Mouse (Mus musculus) C2C12 (cell line): ENCODE data around the gene Ccdc142.

Source experiments
- CEBPB ChIP-seq: IDR thresholded peaks from one replicate; pipeline ENCODE4 v1.6.1; 2011; ENCODE audit warnings: low read depth, mild to moderate bottlenecking, control low read depth, moderate library complexity
- CTCF ChIP-seq: IDR thresholded peaks from one replicate; pipeline ENCODE4 v1.5.1; 2011; ENCODE audit not compliant: control insufficient read depth, insufficient read depth, insufficient read length
- FOSL1 ChIP-seq: IDR thresholded peaks from one replicate; pipeline ENCODE4 v1.8.0; 2011; ENCODE audit warnings: mild to moderate bottlenecking, low read length; ENCODE audit not compliant: poor library complexity, insufficient read depth, severe bottlenecking
- MAX ChIP-seq: IDR thresholded peaks from one replicate; pipeline ENCODE4 v1.6.1; 2011; ENCODE audit warnings: mild to moderate bottlenecking, control low read depth
- MYOD1 ChIP-seq: IDR thresholded peaks from one replicate; pipeline ENCODE4 v1.6.1; 2011; ENCODE audit warnings: low read depth; ENCODE audit not compliant: control insufficient read depth, insufficient read length
- MYOG ChIP-seq: IDR thresholded peaks from one replicate; pipeline ENCODE4 v1.6.1; 2011; ENCODE audit not compliant: control insufficient read depth, insufficient read length; ENCODE audit errors: extremely low read depth
- USF1 ChIP-seq: IDR thresholded peaks from one replicate; pipeline ENCODE4 v1.6.1; 2011; ENCODE audit warnings: low read depth, mild to moderate bottlenecking, control low read depth, moderate library complexity

GRCm38 (mm10) chr6:83087926-83088260 lies 13.5 kb upstream of the Ccdc142 start:
- TF ChIP-seq CTCF (no peak), MYOG (no peak), USF1 (no peak), MAX (no peak), CEBPB (no peak), FOSL1 (no peak), MYOD1 (no peak)
